Mouse (Mus musculus): ENCODE results near the gene AL607142.1. TPM values are rescaled to one million over a fixed set of nuclear protein-coding genes. Genes with fewer than 3 reads are reported as not detected.

AL607142.1 gene
- total RNA-seq, 4 experiments from 2014 or later: not detected

DNA sequence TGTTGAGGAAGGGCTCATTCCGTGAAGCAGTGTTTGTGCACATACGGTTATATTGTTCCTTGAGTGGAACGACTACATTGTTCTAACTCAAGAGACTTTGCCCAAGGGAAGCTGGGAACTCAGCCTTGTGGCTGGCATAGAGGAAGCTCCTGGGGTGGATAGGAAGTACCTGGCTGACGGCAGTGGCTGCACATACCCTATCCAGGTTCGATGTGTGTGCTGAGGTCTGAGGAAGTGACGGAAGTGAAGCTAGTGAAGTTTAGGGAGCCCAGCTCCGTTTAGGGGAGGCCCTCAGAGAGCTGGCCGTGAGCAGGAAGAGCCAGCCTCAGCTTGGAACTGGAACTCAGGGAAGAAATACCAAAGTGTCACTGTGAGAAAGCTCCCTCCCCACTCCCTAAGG, 43.0 kb downstream of the AL607142.1 start:
- no peak for DNase-seq

GRCm38 (mm10) chr4:120115516-120115915, 50.7 kb downstream of the AL607142.1 start:
- DNase-seq: no peak

DNA sequence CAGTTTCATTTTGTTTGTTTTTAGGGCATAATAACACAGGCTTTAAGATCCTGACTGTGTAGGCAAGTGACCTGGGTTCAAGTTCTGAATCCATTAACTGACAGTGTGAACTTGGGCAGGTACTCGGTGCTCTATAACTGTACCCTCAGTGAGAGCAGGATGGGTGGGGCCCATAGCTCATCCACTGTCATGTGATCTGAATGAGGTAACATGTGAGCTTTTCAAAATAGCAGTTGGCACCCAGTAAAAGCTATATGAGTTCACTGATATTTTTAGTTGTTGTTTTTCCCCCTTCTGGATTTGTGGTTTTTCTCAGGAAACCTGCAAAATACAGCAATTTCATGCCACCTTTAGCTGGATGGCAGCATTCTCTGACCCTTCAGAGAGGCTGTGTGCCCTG, 51.5 kb downstream of the AL607142.1 start:
- no peak for DNase-seq

DNA sequence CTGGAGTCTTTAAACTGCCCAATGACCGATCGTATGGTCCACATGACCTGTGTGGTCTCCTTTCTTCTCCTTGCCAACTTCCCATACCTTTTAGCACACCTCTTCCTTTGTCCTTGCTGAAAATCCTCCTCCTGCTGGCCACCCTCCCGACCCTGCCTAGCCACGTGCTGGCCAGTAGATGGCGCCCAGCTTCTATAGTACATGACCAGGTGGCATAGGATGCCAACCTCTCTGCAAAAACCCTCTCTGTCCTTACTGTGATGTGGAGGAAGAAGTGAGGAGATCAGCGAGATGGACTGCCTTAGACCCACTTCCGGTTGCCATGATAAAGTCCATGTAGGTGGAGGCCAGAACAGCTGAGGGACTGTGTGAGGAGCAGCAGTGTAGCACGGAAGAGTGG, 55.5 kb downstream of the AL607142.1 start:
- peak; percentile 37 for DNase-seq

GRCm38 (mm10) chr4:120124656-120125055, 59.9 kb downstream of the AL607142.1 start:
- no peak for DNase-seq

DNA sequence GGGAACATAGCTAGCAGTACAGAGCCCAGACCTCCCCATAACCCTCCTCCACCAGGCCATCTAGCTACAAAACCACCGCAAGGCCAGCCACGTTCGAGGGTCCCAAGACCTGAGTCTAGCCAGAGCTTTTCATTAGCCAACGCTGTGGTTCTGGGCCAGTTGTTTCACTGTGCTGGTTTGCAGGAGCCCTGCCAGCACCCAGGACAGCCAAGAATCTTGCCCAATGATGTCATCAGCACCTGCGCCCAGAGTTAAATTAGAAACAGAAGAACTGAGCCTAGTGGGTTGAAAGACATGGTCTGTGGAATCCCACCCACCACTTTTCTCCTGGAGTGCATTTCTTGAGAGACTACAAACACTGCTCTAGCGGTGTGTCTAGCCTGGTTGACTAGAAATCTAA, 61.3 kb downstream of the AL607142.1 start:
- no peak for DNase-seq

DNA sequence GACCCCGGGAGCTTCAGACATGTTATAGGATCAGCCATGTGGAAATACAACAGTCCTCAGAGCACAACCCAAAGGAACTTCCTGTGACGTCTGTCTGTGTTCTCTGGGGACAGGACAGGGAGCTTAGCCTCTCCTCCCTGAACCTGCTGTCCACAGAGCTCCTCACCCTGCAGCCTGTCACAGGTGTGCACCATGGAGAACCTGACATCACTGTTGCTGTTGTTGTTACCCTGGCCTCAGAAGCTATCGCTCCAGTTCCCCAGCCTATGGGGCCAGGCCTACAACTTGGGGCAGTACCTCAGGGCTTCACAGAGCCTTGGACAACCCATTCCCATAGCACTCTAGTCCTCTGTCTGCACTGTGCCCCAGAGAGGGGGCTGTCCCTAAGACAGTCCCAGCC, 62.5 kb downstream of the AL607142.1 start:
- DNase-seq: no peak

DNA sequence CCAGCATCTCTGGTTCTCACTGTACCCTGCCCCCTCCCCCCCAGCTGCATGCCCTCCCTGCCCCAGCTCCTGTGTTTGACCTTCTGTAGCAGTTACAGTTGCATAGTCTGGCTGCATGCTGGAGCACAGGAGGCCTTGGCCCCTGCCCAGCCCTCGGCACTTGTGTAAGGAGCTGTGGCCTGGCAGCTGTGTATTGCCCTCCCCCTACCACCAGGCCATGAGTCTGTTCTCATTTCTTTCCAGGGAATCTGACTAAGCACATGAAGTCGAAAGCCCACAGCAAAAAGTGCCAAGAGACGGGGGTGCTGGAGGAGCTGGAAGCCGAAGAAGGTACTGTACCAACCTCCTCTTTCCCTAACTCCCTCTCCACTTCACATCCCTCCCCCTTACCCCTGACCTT, 63.2 kb downstream of the AL607142.1 start:
- peak; percentile 85 for DNase-seq

- no peak for DNase-seq
These were observed 64.6 kb downstream of the AL607142.1 start for GRCm38 (mm10) chr4:120129233-120129885.

DNA sequence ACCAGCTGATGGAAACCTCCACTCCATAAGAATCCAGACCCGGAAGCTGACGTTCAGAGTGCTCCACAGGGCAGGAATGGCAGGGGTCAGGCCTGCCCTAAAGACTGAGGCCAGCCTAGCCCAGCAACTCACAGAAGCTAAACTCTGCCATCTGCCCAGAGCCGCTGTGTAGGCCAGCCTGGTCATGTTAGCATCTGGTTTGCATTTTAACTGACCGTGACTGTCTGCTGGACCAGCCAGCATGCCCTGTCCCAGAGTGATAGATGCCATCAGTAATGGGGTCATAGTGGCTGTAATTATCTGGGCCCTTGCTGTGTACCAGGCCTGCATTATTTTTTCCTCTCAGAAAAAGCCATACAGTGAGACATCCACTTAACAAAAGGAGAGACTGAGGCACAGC, 66.1 kb downstream of the AL607142.1 start:
- no peak for DNase-seq

DNA sequence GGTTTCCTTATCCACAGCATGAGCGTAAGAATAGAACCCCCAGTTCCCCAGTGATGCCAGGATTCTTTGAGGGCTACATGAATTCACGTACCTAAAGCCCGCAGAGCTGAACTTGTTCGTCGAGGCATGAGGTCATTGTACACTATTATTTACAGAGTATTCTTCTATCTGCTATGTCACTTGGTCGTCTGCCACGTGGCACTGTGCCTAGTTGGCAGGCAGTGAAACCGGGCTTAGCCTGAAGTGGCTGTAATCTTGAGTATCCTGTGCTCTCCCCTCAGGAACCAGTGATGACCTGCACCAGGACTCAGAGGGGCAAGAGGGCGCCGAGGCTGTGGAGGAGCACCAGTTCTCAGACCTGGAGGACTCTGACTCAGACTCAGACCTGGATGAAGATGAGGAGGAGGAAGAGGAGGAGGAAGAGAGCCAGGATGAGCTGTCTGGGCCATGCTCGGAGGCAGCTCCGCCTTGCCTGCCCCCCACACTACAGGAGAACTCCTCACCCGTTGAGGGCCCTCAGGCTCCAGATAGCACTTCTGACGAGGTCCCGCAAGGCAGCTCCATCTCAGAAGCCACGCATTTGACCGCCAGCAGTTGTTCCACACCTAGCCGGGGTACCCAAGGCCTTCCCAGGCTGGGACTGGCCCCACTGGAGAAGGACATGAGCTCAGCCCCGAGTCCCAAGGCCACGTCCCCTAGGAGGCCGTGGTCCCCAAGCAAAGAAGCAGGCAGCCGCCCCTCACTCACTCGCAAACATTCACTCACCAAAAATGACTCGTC, 66.8 kb downstream of the AL607142.1 start:
- peak; percentile 89 for DNase-seq

GRCm38 (mm10) chr4:120134223-120134622, 69.4 kb downstream of the AL607142.1 start:
- no peak for DNase-seq

- DNase-seq: no peak
These were observed 77.0 kb downstream of the AL607142.1 start for GRCm38 (mm10) chr4:120141810-120142209.

- no peak for DNase-seq
These were observed 78.1 kb downstream of the AL607142.1 start for GRCm38 (mm10) chr4:120142905-120143304.

Other genes with a start within 250 kb of the AL607142.1 start
- not detected for gene Edn2, start 96.2 kb downstream of the AL607142.1 start, total RNA-seq (2022)
- 1 to 10 TPM in 2 of 4 experiments, under 1 TPM in 2; 0.90 to 1.6 (median 1.1) TPM for gene Foxo6, start 222.4 kb downstream of the AL607142.1 start, total RNA-seq (2022)

Data from adrenal gland, adult 8-10 months (tissue).